Mouse (Mus musculus) hindbrain, embryonic 11.5 days (tissue): ENCODE results near the gene Prss16. TPM values are rescaled to one million over a fixed set of nuclear protein-coding genes. Genes with fewer than 3 reads are reported as not detected.

ENCODE experiments used
- ATAC-seq: fragments of 200-750 bp; cut with Nextera tagmentation; 2 replicates; pipeline ENCODE4 v1.8.0; 2017; ENCODE audit warnings: mild to moderate bottlenecking, moderate TSS enrichment, moderate library complexity; ENCODE audit not compliant: low FRiP score
- DNase-seq: peaks from one replicate; pipeline ENCODE4 v3.0.0-alpha.2; 2015; ENCODE audit warnings: low spot score
- H3K27ac ChIP-seq: fragments of 300-500 bp; sonication (generic); 2 replicates; pipeline ENCODE4 v1.5.1; 2014; ENCODE audit warnings: mild to moderate bottlenecking, low read depth, low read length
- H3K27me3 ChIP-seq: fragments of 300-500 bp; sonication (generic); 2 replicates; pipeline ENCODE4 v1.6.1; 2014; ENCODE audit warnings: mild to moderate bottlenecking, low read length, moderate library complexity, mixed read lengths; ENCODE audit not compliant: control insufficient read depth, insufficient read depth
- H3K36me3 ChIP-seq: fragments of 300-500 bp; sonication (generic); 2 replicates; pipeline ENCODE4 v1.6.1; 2014; ENCODE audit warnings: mild to moderate bottlenecking, low read length, moderate library complexity, mixed read lengths; ENCODE audit not compliant: control insufficient read depth, insufficient read depth
- H3K4me1 ChIP-seq: fragments of 300-500 bp; sonication (generic); replicated peaks from 2 replicates; pipeline ENCODE4 v1.6.1; 2014; ENCODE audit warnings: low read length, mixed read lengths; ENCODE audit not compliant: control insufficient read depth, insufficient read depth
- H3K4me2 ChIP-seq: fragments of 300-500 bp; sonication (generic); replicated peaks from 2 replicates; pipeline ENCODE4 v1.6.1; 2014; ENCODE audit warnings: mild to moderate bottlenecking, low read depth, low read length
- H3K4me3 ChIP-seq: fragments of 300-500 bp; sonication (generic); 2 replicates; pipeline ENCODE4 v1.5.1; 2014; ENCODE audit warnings: low read depth, low read length
- H3K9ac ChIP-seq: fragments of 300-500 bp; sonication (generic); 2 replicates; pipeline ENCODE4 v1.6.1; 2014; ENCODE audit warnings: low read depth, low read length
- H3K9me3 ChIP-seq: fragments of 300-500 bp; sonication (generic); 2 replicates; pipeline ENCODE4 v1.6.1; 2016; ENCODE audit warnings: low read length; ENCODE audit not compliant: control insufficient read depth
- WGBS: fragments of 180-500 bp; shearing (Covaris S2); extraction: QIAGEN DNeasy Blood & Tissue Kit; methylation state at CpG from one replicate; pipeline ENCODE4 v1.1.7; 2014; 5-methylcytosine and 5-hydroxymethylcytosine counted together
- polyA plus RNA-seq: library from polyadenylated mRNA; unstranded; fragments of >200 nt; fragmentation: Nextera tagmentation; extraction: Ambion mirVana; gene quantifications from 2 replicates; pipeline ENCODE4 v1.2.1, GENCODE M21; 2014

Gene Prss16
- polyA plus RNA-seq, result 0.51 TPM in 1 of 2 replicates, not detected in the other

- Histone ChIP-seq H3K4me3 (no peak within 1 kb of the TSS), H3K9ac (no peak within 1 kb of the TSS), H3K4me2 (no peak within 1 kb of the TSS), H3K9me3 (no peaks in the 10 kb centered on the region), H3K27ac (no peak within 1 kb of the TSS), H3K27me3 (peaks cover 86% of the 10 kb centered on the region), H3K36me3 (no peaks in the 10 kb centered on the region), H3K4me1 (peaks cover 6% of the 10 kb centered on the region)
- ATAC-seq (no peak), DNase-seq (no peak)
- 32% methylated on average over 6 of the region's 7 CpGs for WGBS
These were observed at the start of gene Prss16 for GRCm38 (mm10) chr13:22009642-22010041. TSS of gene Prss16 (minus strand) at chr13:22009742.

- 85% methylated on average over 1 of the region's 1 CpGs for WGBS
- Histone ChIP-seq H3K4me1 (no peaks in the 10 kb centered on the region), H3K4me3 (no peak overlapping the region), H3K9me3 (no peaks in the 10 kb centered on the region), H3K27me3 (no peaks in the 10 kb centered on the region), H3K4me2 (no peak overlapping the region), H3K9ac (no peak overlapping the region), H3K27ac (no peak overlapping the region), H3K36me3 (no peaks in the 10 kb centered on the region)
- DNase-seq (no peak), ATAC-seq (no peak)
These were observed 44.2 kb upstream of the Prss16 start for GRCm38 (mm10) chr13:22053754-22054153.

- Histone ChIP-seq H3K36me3 (no peaks in the 10 kb centered on the region), H3K4me3 (peak overlapping the region; percentile 34), H3K9me3 (no peaks in the 10 kb centered on the region), H3K27me3 (no peaks in the 10 kb centered on the region), H3K4me1 (no peaks in the 10 kb centered on the region), H3K9ac (no peak overlapping the region), H3K27ac (0 out of 2 replicates have a peak overlapping the region, but pooled peaks have one; percentile 66), H3K4me2 (peak overlapping the region; percentile 32)
- peak; percentile 41; the same call in 1 of the 2 replicates for ATAC-seq
- WGBS, result 11% methylated on average over 5 of the region's 5 CpGs
- DNase-seq, result no peak
These were observed 41.9 kb upstream of the Prss16 start for GRCm38 (mm10) chr13:22051523-22051859.

DNA sequence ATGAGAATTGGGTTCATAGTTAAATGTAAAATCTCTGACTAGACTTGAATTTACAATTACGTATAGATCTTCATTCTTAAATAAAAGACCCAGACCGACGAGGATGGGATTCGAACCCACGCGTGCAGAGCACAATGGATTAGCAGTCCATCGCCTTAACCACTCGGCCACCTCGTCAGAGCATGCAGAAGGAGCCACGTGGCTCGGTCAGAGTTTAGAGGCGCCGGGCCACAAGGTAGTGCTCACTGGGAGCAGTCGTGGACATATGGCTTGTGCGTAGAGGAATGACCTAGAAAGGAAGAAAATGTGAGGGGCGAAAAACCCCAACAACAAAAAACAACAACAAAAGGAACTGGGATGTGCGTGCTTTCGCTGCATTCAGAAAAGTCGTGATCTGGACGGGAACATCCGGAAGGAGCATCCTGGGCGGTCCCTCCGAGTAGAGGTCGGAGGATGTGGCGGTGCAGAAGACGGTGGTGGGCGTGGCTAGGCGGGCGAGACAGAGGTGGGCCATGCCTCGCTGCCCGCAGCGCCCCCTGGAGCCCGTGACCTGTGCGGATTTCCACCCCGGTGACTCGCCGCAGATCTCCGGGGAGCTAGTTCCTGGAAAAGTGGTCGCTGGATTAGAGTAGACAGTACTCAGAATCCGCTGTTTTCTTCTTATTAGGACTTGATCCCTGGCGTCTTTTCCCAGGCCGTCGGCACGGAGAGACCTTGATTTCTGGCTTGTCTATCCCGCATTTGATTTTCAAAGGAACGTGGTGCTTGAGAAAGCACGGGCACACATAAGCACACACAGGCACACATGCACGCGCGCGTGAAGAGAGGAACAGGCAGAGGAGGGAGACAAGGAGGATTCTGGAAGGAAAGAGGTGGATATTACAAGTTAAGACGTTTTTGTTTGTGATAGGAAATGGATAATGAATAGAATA, 41.3 kb upstream of the Prss16 start:
- Histone ChIP-seq H3K4me3 (peak overlapping the region; percentile 34), H3K4me1 (no peaks in the 10 kb centered on the region), H3K9me3 (no peaks in the 10 kb centered on the region), H3K27ac (peak overlapping the region; percentile 66), H3K36me3 (no peaks in the 10 kb centered on the region), H3K4me2 (peak overlapping the region; percentile 32), H3K27me3 (no peaks in the 10 kb centered on the region), H3K9ac (peak overlapping the region; percentile 53)
- peak; percentile 96 for ATAC-seq
- WGBS, result under 1% methylated on average over 52 of the region's 52 CpGs
- peak; percentile 97 for DNase-seq

DNA sequence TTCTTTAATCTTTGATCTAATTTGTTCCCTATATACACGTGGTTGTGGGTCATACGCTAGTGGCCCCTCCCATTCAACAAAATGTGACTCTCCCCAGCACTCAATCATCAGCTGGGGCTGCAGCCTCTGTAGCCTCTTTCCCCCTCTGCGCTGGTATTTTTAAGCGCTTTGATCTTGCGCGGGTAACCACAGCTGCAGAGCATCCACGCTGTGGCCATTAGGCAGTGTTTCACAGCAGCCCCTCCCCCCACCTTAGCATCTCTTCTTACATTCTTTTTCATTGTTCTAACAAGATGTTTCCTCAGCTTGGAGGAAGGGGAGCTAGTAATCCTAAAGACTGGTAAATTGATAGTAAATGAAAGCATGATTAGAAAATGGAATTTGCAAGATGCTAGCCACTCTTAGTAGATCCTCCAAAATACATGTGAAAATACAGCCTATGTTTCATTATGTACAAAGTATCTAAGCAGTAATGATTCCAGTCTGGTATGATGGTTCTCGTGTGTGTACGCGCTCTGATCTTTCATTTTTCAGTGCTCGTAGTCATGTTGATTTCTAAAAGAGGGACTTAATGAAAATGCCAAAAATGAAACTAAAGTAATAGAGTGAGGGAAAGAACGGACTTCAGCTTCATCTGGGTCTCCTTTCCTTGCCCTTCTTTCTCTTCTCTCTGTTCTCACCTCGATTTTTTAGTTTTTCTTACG, 40.3 kb upstream of the Prss16 start:
- Histone ChIP-seq H3K4me1 (no peaks in the 10 kb centered on the region), H3K4me2 (peak overlapping the region; percentile 32), H3K36me3 (no peaks in the 10 kb centered on the region), H3K4me3 (peak overlapping the region; percentile 34), H3K27ac (peak overlapping the region; percentile 66), H3K9me3 (no peaks in the 10 kb centered on the region), H3K27me3 (no peaks in the 10 kb centered on the region), H3K9ac (peak overlapping the region; percentile 53; the same call in 1 of the 2 replicates)
- DNase-seq (peak; percentile 84), ATAC-seq (peak; percentile 58)
- WGBS, result 2% methylated on average over 14 of the region's 14 CpGs

GRCm38 (mm10) chr13:22049041-22049440, 39.5 kb upstream of the Prss16 start:
- no peak overlapping the region for H3K9ac ChIP-seq
- no peak for DNase-seq
- H3K4me3 ChIP-seq, result no peak overlapping the region
- H3K4me2 ChIP-seq, result no peak overlapping the region
- WGBS, result 76% methylated on average over 2 of the region's 2 CpGs
- H3K27ac ChIP-seq, result no peak overlapping the region
- H3K36me3 ChIP-seq, result no peaks in the 10 kb centered on the region
- no peak for ATAC-seq
- no peaks in the 10 kb centered on the region for H3K27me3 ChIP-seq
- no peaks in the 10 kb centered on the region for H3K9me3 ChIP-seq
- no peaks in the 10 kb centered on the region for H3K4me1 ChIP-seq

GRCm38 (mm10) chr13:22045311-22045710, 35.8 kb upstream of the Prss16 start:
- Histone ChIP-seq H3K27ac (no peak overlapping the region), H3K27me3 (no peaks in the 10 kb centered on the region), H3K4me2 (no peak overlapping the region), H3K4me3 (no peak overlapping the region), H3K4me1 (no peaks in the 10 kb centered on the region), H3K9ac (no peak overlapping the region), H3K36me3 (no peaks in the 10 kb centered on the region), H3K9me3 (no peaks in the 10 kb centered on the region)
- WGBS, result 47% methylated on average over 2 of the region's 2 CpGs
- no peak for ATAC-seq
- no peak for DNase-seq

GRCm38 (mm10) chr13:22044432-22045155, 35.1 kb upstream of the Prss16 start:
- 88% methylated on average over 6 of the region's 6 CpGs for WGBS
- Histone ChIP-seq H3K27me3 (no peaks in the 10 kb centered on the region), H3K4me3 (no peak overlapping the region), H3K4me2 (no peak overlapping the region), H3K27ac (no peak overlapping the region), H3K36me3 (no peaks in the 10 kb centered on the region), H3K9ac (no peak overlapping the region), H3K9me3 (no peaks in the 10 kb centered on the region), H3K4me1 (no peaks in the 10 kb centered on the region)
- ATAC-seq (no peak), DNase-seq (no peak)
